Mouse (Mus musculus) liver, embryonic 16.5 days (tissue): Measurements from ENCODE around the gene Gm20683. TPM values are rescaled to one million over a fixed set of nuclear protein-coding genes. Genes with fewer than 3 reads are reported as not detected.
A peak's percentile ranks its signal among the peaks of the same experiment; 100 is the strongest.
"Not testable (repeated sequence)": the region's sequence is repeated elsewhere in the genome, so short reads cannot be mapped to it uniquely, and the experiment has no call there.

Source experiments
- ATAC-seq: fragments of 200-750 bp; cut with Nextera tagmentation; 2 replicates; pipeline ENCODE4 v1.8.0; 2017; ENCODE audit warnings: low read depth, mild to moderate bottlenecking, moderate number of reproducible peaks, moderate library complexity
- H3K27ac ChIP-seq: fragments of 300-500 bp; sonication (generic); 2 replicates; pipeline ENCODE4 v1.5.1; 2014; ENCODE audit warnings: mild to moderate bottlenecking, low read length
- H3K27me3 ChIP-seq: fragments of 300-500 bp; sonication (generic); 2 replicates; pipeline ENCODE4 v1.6.1; 2014; ENCODE audit warnings: low read depth, low read length, mixed read lengths; ENCODE audit not compliant: control insufficient read depth, insufficient read depth
- H3K36me3 ChIP-seq: fragments of 300-500 bp; sonication (generic); 2 replicates; pipeline ENCODE4 v1.6.1; 2014; ENCODE audit warnings: mild to moderate bottlenecking; ENCODE audit not compliant: control insufficient read depth, insufficient read depth
- H3K4me1 ChIP-seq: fragments of 300-500 bp; sonication (generic); 2 replicates; pipeline ENCODE4 v1.6.1; 2014; ENCODE audit warnings: low read depth, low read length, mixed read lengths; ENCODE audit not compliant: control insufficient read depth
- H3K4me2 ChIP-seq: fragments of 300-500 bp; sonication (generic); 2 replicates; pipeline ENCODE4 v1.6.1; 2014; ENCODE audit warnings: low read depth, low read length, mixed read lengths
- H3K4me3 ChIP-seq: fragments of 300-500 bp; sonication (generic); 2 replicates; pipeline ENCODE4 v1.5.1; 2014; ENCODE audit warnings: low read depth, mild to moderate bottlenecking, low read length
- H3K9ac ChIP-seq: fragments of 300-500 bp; sonication (generic); 2 replicates; pipeline ENCODE4 v1.6.1; 2014; ENCODE audit warnings: low read depth, low read length
- H3K9me3 ChIP-seq: fragments of 300-500 bp; sonication (generic); replicated peaks from 2 replicates; pipeline ENCODE4 v1.6.1; 2016; ENCODE audit warnings: low read length; ENCODE audit not compliant: control insufficient read depth
- WGBS: fragments of 180-500 bp; shearing (Covaris S2); extraction: QIAGEN DNeasy Blood & Tissue Kit; methylation state at CpG from one replicate; pipeline ENCODE4 v1.1.7; 2014; ENCODE audit not compliant: insufficient replicate concordance; 5-methylcytosine and 5-hydroxymethylcytosine counted together
- polyA plus RNA-seq: library from polyadenylated mRNA; unstranded; fragments of >200 nt; fragmentation: Nextera tagmentation; extraction: Ambion mirVana; gene quantifications from 2 replicates; pipeline ENCODE4 v1.2.1, GENCODE M21; 2015

Gm20683 gene
- polyA plus RNA-seq, 1 experiment from 2014 or later, result 0.65 TPM

- peaks cover 58% of the 10 kb centered on the region for H3K27me3 ChIP-seq
- H3K9me3 ChIP-seq, result no peaks in the 10 kb centered on the region
- H3K36me3 ChIP-seq, result no peaks in the 10 kb centered on the region
- no peak overlapping the region for H3K27ac ChIP-seq
- H3K4me1 ChIP-seq, result peaks cover 9% of the 10 kb centered on the region
- 2% methylated on average over 20 of the region's 20 CpGs for WGBS
- H3K9ac ChIP-seq, result no peak overlapping the region
- ATAC-seq, result 0 out of 2 replicates have a peak, but pooled peaks have one; percentile 13
- no peak overlapping the region for H3K4me2 ChIP-seq
- H3K4me3 ChIP-seq, result no peak overlapping the region
These were observed 28.1 kb downstream of the Gm20683 start for GRCm38 (mm10) chr17:25813471-25813870.

- H3K4me3 ChIP-seq, result no peak overlapping the region
- H3K4me1 ChIP-seq, result peaks cover 9% of the 10 kb centered on the region
- no peak overlapping the region for H3K27ac ChIP-seq
- H3K4me2 ChIP-seq, result no peak overlapping the region
- ATAC-seq, result no peak
- 63% methylated on average over 4 of the region's 4 CpGs for WGBS
- peaks cover 55% of the 10 kb centered on the region for H3K27me3 ChIP-seq
- H3K9ac ChIP-seq, result no peak overlapping the region
- no peaks in the 10 kb centered on the region for H3K36me3 ChIP-seq
- no peaks in the 10 kb centered on the region for H3K9me3 ChIP-seq
These were observed 30.7 kb downstream of the Gm20683 start for GRCm38 (mm10) chr17:25810890-25811289.

DNA sequence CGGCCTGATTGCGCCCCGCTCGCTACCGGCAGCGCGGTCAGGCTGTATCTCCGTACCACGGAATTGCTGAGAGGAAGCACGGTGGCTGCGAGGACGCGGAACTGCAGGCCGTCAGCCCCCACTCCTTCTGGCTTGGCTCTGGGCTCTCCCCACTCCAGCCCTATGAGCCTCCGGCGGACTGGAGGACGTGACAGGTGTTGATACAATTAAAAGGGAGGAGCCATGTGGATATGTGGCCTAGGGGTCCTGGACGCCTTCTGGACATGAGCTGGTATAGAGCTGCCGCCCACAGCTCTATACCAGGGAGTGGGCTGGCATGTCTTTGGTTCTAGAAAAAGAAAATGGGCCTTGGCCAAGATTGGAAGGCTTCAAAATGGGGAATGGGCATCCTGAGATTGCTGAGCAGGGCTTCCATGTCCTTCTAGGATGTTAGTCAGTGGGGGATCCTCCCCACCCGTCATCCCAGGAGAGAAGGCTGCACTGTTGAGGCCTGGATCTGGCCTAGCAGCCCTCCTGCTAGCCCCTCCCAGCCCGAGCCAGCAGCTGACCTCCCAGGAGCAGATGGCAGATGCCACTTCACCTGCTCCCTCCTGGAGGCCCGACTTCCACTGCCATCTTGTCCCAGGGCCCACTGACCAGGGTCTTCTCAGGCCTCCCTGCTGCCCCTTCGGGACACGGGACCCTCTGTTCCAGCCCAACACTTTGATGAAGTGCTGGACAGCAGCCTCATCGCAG is 31.8 kb downstream of the Gm20683 start:
- 10% methylated on average over 25 of the region's 25 CpGs for WGBS
- Histone ChIP-seq H3K36me3 (no peaks in the 10 kb centered on the region), H3K27ac (no peak overlapping the region), H3K9ac (no peak overlapping the region), H3K27me3 (peaks cover 55% of the 10 kb centered on the region), H3K4me2 (peak overlapping the region; percentile 67), H3K4me1 (peaks cover 9% of the 10 kb centered on the region), H3K9me3 (no peaks in the 10 kb centered on the region), H3K4me3 (peak overlapping the region; percentile 56)
- no peak for ATAC-seq

GRCm38 (mm10) chr17:25808789-25809605 is 32.6 kb downstream of the Gm20683 start, which contains the start of gene Fbxl16:
Gene Fbxl16 (plus strand): TSS chr17:25809085.
- H3K4me1 ChIP-seq, result peaks cover 9% of the 10 kb centered on the region
- ATAC-seq, result peak; percentile 66; the same call in 1 of the 2 replicates
- peak within 1 kb of the TSS; percentile 67 for H3K4me2 ChIP-seq
- H3K36me3 ChIP-seq, result no peaks in the 10 kb centered on the region
- H3K9ac ChIP-seq, result peak within 1 kb of the TSS; percentile 8; the same call in 1 of the 2 replicates
- under 1% methylated on average over 91 of the region's 100 CpGs for WGBS
- H3K4me3 ChIP-seq, result peak within 1 kb of the TSS; percentile 56
- H3K27me3 ChIP-seq, result peaks cover 55% of the 10 kb centered on the region
- no peak within 1 kb of the TSS for H3K27ac ChIP-seq
- no peaks in the 10 kb centered on the region for H3K9me3 ChIP-seq

- Histone ChIP-seq H3K27me3 (peaks cover 50% of the 10 kb centered on the region), H3K27ac (no peak overlapping the region)
These were observed 33.5 kb downstream of the Gm20683 start for GRCm38 (mm10) chr17:25808028-25808427.

GRCm38 (mm10) chr17:25807452-25807851 is 34.1 kb downstream of the Gm20683 start:
- H3K27ac ChIP-seq, H3K4me1 ChIP-seq, ATAC-seq, H3K4me3 ChIP-seq, H3K36me3 ChIP-seq, H3K9me3 ChIP-seq, H3K4me2 ChIP-seq, H3K9ac ChIP-seq: not testable (repeated sequence)
- H3K27me3 ChIP-seq, result peaks cover 49% of the 10 kb centered on the region
- WGBS, result 29% methylated on average over 2 of the region's 2 CpGs

More at GRCm38 (mm10) chr17:25808028-25808427, 33.5 kb downstream of the Gm20683 start:
- H3K9ac ChIP-seq, result no peak overlapping the region
- H3K4me3 ChIP-seq, result no peak overlapping the region
- H3K9me3 ChIP-seq, result no peaks in the 10 kb centered on the region
- H3K4me2 ChIP-seq, result no peak overlapping the region
- peaks cover 9% of the 10 kb centered on the region for H3K4me1 ChIP-seq
- WGBS, result 33% methylated on average over 5 of the region's 5 CpGs
- ATAC-seq, result no peak
- no peaks in the 10 kb centered on the region for H3K36me3 ChIP-seq

GRCm38 (mm10) chr17:25806507-25806906 is 35.1 kb downstream of the Gm20683 start:
- no peak overlapping the region for H3K9ac ChIP-seq
- no peaks in the 10 kb centered on the region for H3K36me3 ChIP-seq
- no peak overlapping the region for H3K27ac ChIP-seq
- peaks cover 47% of the 10 kb centered on the region for H3K27me3 ChIP-seq
- H3K4me3 ChIP-seq, result no peak overlapping the region
- ATAC-seq, result no peak
- 64% methylated on average over 4 of the region's 4 CpGs for WGBS
- H3K4me1 ChIP-seq, result peaks cover 9% of the 10 kb centered on the region
- H3K4me2 ChIP-seq, result no peak overlapping the region
- no peaks in the 10 kb centered on the region for H3K9me3 ChIP-seq

- H3K36me3 ChIP-seq, result no peaks in the 10 kb centered on the region
- WGBS, result 8% methylated on average over 10 of the region's 10 CpGs
- H3K27ac ChIP-seq, result no peak overlapping the region
- H3K9ac ChIP-seq, result no peak overlapping the region
- H3K4me3 ChIP-seq, result no peak overlapping the region
- no peak overlapping the region for H3K4me2 ChIP-seq
- no peaks in the 10 kb centered on the region; the same call in 1 of the 2 replicates for H3K4me1 ChIP-seq
- no peak for ATAC-seq
- peaks cover 18% of the 10 kb centered on the region for H3K27me3 ChIP-seq
- no peaks in the 10 kb centered on the region for H3K9me3 ChIP-seq
These were observed 38.6 kb downstream of the Gm20683 start for GRCm38 (mm10) chr17:25802825-25803517.
